Mouse (Mus musculus) ES-Bruce4 (cell line): ENCODE data around the gene Cggbp1. TPM values are rescaled to one million over a fixed set of nuclear protein-coding genes. Genes with fewer than 3 reads are reported as not detected.
A peak's percentile ranks its signal among the peaks of the same experiment; 100 is the strongest.

ENCODE experiments used
- H3K27ac ChIP-seq: 2 replicates; pipeline ENCODE4 v1.5.1; 2012; ENCODE audit warnings: low read length, inconsistent platforms; ENCODE audit not compliant: insufficient read depth
- H3K27me3 ChIP-seq: 2 replicates; pipeline ENCODE4 v1.6.1; 2012; ENCODE audit warnings: mild to moderate bottlenecking, low read length, inconsistent platforms; ENCODE audit not compliant: control insufficient read depth, poor library complexity, insufficient read depth, severe bottlenecking
- H3K36me3 ChIP-seq: 2 replicates; pipeline ENCODE4 v1.6.1; 2012; ENCODE audit warnings: inconsistent platforms, mild to moderate bottlenecking, low read length, moderate library complexity; ENCODE audit not compliant: control insufficient read depth, poor library complexity, insufficient read depth, severe bottlenecking
- H3K4me1 ChIP-seq: one replicate; pipeline ENCODE4 v1.8.1; 2011; ENCODE audit warnings: low read length; ENCODE audit not compliant: control insufficient read depth, insufficient read depth
- H3K4me3 ChIP-seq: 2 replicates; pipeline ENCODE4 v1.5.1; 2011; ENCODE audit warnings: low read depth, mild to moderate bottlenecking, low read length
- H3K9ac ChIP-seq: 2 replicates; pipeline ENCODE4 v1.6.1; 2012; ENCODE audit warnings: low read depth, mild to moderate bottlenecking, inconsistent platforms; ENCODE audit not compliant: poor library complexity, severe bottlenecking
- H3K9me3 ChIP-seq: replicated peaks from 2 replicates; pipeline ENCODE4 v1.6.1; 2012; ENCODE audit warnings: mild to moderate bottlenecking, low read length, inconsistent platforms; ENCODE audit not compliant: control insufficient read depth, poor library complexity, insufficient read depth, severe bottlenecking
- CTCF ChIP-seq: IDR thresholded peaks from one replicate; pipeline ENCODE4 v1.8.1; 2011; ENCODE audit warnings: low read depth, low read length
- EP300 ChIP-seq: IDR thresholded peaks from 2 replicates; pipeline ENCODE4 v1.6.1; 2011; ENCODE audit warnings: low read depth, low read length; ENCODE audit not compliant: insufficient read depth
- POLR2A ChIP-seq: IDR thresholded peaks from one replicate; pipeline ENCODE4 v1.8.1; 2011; ENCODE audit warnings: low read length; ENCODE audit not compliant: insufficient read depth
- polyA plus RNA-seq: library from polyadenylated mRNA; stranded (reverse); fragments of >200 nt; gene quantifications from 2 replicates; pipeline ENCODE4 v1.2.4, GENCODE M21; 2011; ENCODE audit warnings: low read depth; ENCODE audit not compliant: missing spikeins, insufficient read depth, insufficient read length

Gene Cggbp1
- polyA plus RNA-seq, 1 experiment, result 72.9 TPM

DNA sequence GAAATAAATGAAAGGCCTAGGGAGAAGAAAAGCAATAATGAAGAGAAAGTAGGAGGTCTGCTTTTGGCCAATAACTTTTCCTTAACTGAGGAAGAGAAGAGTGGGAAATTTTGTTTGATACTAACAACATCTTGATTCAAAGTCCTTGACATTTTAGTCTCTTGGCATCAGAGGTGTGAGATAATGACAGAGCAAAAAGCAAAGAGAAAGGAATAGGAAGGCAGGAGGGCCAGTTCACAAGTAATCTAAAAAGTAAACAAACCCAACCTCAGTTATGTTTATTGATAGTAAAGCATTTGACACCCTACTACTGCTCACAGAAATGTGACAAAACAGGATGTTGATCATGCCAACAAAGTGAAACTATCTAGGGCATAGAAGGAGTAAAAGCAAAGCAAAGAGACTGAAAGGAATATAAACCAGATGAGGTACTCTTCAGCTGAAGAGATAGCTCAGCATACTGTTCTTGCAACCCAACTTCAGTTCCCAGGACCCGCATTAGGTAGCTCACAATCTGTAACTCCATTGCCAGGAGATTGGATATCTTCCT, 15.7 kb upstream of the Cggbp1 start:
- no peaks in the 10 kb centered on the region for H3K36me3 ChIP-seq
- TF ChIP-seq POLR2A, result no peak
- TF ChIP-seq EP300, result no peak
- TF ChIP-seq CTCF, result no peak
- H3K9me3 ChIP-seq, result no peaks in the 10 kb centered on the region
- H3K27me3 ChIP-seq, result no peaks in the 10 kb centered on the region
- H3K4me1 ChIP-seq, result no peaks in the 10 kb centered on the region
- H3K4me3 ChIP-seq, result no peak overlapping the region
- no peak overlapping the region for H3K9ac ChIP-seq
- no peak overlapping the region for H3K27ac ChIP-seq

DNA sequence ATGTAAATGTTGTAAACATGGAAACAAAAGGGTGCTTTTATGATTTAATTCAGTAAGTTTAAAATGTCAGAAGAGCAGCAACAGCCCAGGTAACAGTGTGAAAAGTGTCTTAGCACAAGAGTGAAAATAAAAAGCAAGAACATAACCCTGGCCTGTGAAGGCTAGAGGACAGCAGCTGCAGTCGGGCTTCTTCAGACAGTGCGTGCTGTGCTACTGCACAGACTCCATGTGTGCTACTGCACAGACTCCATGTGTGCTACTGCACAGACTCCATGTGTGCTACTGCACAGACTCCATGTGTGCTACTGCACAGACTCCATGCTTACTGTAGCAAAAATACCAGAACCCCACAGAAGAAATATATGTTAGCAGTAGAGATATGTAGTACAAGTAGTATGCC, 15.1 kb upstream of the Cggbp1 start:
- H3K4me3 ChIP-seq, result no peak overlapping the region
- no peaks in the 10 kb centered on the region for H3K36me3 ChIP-seq
- no peak for TF ChIP-seq CTCF
- TF ChIP-seq POLR2A, result no peak
- TF ChIP-seq EP300, result no peak
- no peaks in the 10 kb centered on the region for H3K9me3 ChIP-seq
- H3K27me3 ChIP-seq, result no peaks in the 10 kb centered on the region
- H3K27ac ChIP-seq, result no peak overlapping the region
- no peak overlapping the region for H3K9ac ChIP-seq
- H3K4me1 ChIP-seq, result no peaks in the 10 kb centered on the region

DNA sequence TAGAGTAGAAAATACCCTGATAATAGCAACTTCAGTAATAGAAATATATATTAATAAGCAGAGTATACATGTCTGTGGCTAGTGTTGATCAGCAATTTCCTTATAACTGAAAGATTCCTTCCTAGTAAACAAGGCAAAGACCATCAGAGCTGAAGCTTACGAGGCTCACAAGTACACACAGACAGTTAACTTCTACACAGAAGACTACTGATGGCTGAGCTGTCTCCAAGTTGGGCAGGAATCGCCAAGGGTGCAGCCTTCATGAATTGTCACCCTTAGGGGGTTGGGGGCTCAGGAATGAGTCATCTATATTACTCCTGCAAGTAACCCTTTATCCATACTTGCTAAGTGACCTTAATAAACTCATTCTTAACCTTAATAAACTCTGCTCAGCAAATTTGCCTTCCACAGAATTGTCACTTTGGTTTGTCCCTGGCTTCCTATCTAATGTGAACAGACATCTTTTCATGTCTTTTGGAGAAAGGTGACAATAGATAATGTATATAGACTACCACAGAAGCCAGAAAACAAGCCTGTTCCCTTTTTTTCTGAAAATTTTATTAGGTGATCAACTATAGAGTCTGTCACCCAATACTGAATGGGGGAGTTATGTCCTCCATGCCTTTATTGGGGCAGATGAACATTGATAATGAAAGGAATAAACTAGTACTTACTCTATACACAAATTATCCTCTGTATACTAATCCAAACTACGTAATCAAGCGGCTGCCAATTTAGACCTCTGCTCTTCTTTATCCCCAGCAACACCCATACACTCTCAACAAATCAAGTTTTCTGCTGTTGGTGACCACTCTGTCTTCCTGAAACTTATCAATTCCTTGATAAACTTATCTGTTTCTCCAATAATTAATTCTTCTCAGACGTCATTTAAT, 10.1 kb upstream of the Cggbp1 start:
- Histone ChIP-seq H3K27me3 (no peaks in the 10 kb centered on the region), H3K9me3 (no peaks in the 10 kb centered on the region), H3K4me3 (no peak overlapping the region), H3K27ac (no peak overlapping the region), H3K36me3 (no peaks in the 10 kb centered on the region), H3K4me1 (no peaks in the 10 kb centered on the region), H3K9ac (no peak overlapping the region)
- no peak for TF ChIP-seq EP300
- TF ChIP-seq POLR2A, result no peak
- TF ChIP-seq CTCF, result no peak

DNA sequence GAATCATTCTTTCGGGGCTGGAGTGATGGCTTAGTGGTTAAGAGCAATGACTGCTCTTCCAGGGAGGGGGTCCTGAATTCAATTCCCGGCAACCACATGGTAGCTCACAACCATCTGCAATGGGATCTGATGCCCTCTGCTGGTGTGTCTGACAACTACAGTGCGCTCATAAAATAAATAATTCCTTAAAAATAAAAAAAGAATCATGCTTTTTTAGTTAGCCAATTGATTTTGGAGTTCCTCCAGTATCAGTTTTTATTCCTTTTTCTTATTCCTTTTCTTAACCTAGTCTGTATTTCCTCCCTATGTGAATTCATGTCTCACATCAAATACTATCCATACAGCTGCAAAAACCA, 9.4 kb upstream of the Cggbp1 start:
- Histone ChIP-seq H3K9me3 (no peaks in the 10 kb centered on the region), H3K9ac (no peak overlapping the region)
- peak; percentile 3 for TF ChIP-seq CTCF
- TF ChIP-seq EP300, result no peak

GRCm38 (mm10) chr16:64845947-64846346, 5.8 kb upstream of the Cggbp1 start:
- Histone ChIP-seq H3K9ac (no peak overlapping the region), H3K4me3 (no peak overlapping the region), H3K27me3 (no peaks in the 10 kb centered on the region), H3K4me1 (no peaks in the 10 kb centered on the region), H3K36me3 (no peaks in the 10 kb centered on the region), H3K27ac (no peak overlapping the region), H3K9me3 (no peaks in the 10 kb centered on the region)
- TF ChIP-seq EP300 (no peak), POLR2A (no peak), CTCF (peak; percentile 50)

More for the DNA sequence above, 9.4 kb upstream of the Cggbp1 start:
- Histone ChIP-seq H3K27me3 (no peaks in the 10 kb centered on the region), H3K27ac (no peak overlapping the region), H3K4me3 (no peak overlapping the region), H3K4me1 (no peaks in the 10 kb centered on the region), H3K36me3 (no peaks in the 10 kb centered on the region)

DNA sequence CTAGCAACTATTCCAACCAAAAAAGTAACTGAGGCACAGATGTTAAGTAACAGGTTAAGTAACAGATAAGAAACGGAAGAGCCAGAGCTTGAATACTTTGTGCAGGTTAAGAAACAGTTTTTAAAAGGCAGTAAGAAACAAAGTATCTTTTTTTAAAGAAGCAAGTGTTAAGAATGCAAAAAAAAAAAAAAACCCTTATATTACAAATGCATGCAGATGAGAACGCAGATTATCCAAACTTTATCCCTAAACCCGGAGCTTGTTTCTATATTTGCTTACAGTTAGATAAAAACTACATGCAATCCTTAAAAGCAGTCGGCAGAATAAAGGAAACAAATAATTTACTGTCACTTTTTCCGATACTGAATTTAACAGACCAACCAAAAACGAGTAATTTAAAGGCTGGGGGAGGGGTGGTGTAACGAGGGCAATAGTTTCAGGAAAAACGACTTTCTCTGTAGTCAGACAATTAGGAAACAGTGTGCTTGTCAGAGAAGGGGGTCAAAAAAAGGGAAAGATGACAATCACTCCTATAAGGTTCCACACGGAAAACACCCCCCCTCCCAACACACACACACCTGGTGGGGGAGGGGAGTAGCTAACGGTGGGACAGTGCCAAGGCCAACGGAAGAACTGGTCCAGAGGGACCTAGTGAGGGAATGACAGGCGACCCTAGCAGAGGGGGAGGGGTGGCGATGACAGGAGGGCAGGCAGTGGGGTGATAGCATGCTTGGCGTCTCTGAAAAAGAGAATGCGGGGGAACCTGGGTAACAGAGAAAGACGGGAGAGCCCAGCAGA, 1.3 kb upstream of the Cggbp1 start:
- TF ChIP-seq POLR2A (no peak), CTCF (no peak), EP300 (no peak)
- peaks cover 22% of the 10 kb centered on the region for H3K36me3 ChIP-seq
- no peaks in the 10 kb centered on the region for H3K27me3 ChIP-seq
- H3K27ac ChIP-seq, result peak overlapping the region; percentile 46
- no peaks in the 10 kb centered on the region for H3K9me3 ChIP-seq
- peak overlapping the region; percentile 96 for H3K9ac ChIP-seq
- H3K4me1 ChIP-seq, result no peaks in the 10 kb centered on the region
- H3K4me3 ChIP-seq, result peak overlapping the region; percentile 93
